8 mouse cellular contexts compared by ENCODE assay signal in genomic region chr17:24538950-24539349, GRCm38 (mm10). TPM values are rescaled to one million over a fixed set of nuclear protein-coding genes. Genes with fewer than 3 reads are reported as not detected.
A peak's percentile ranks its signal among the peaks of the same experiment; 100 is the strongest.
DNase-seq lines count a peak whose midpoint lies in the region; ATAC-seq lines count a peak whose summit lies in the region.

No protein-coding gene starts in this region.

- H3K4me3 ChIP-seq in limb, embryonic 10.5 days: no peak overlapping the region

- H3K27me3 ChIP-seq in limb, embryonic 10.5 days (ENCODE audit: low read depth, poor library complexity, severe bottlenecking): no peaks in the 10 kb centered on the region

- no peaks in the 10 kb centered on the region for H3K36me3 ChIP-seq in limb, embryonic 10.5 days

- no peak overlapping the region for H3K27ac ChIP-seq in limb, embryonic 10.5 days

- ATAC-seq in monocyte, adult 5-6 weeks (replicated peaks; ENCODE audit: insufficient number of reproducible peaks, low FRiP score, low TSS enrichment, poor library complexity, severe bottlenecking): no peak

- WGBS in limb, embryonic 10.5 days: 72% methylated on average over 8 of the region's 8 CpGs

- H3K4me1 ChIP-seq in limb, embryonic 10.5 days: peaks cover 13% of the 10 kb centered on the region

- DNase-seq in heart, postnatal 14 days: peak; percentile 52 to 63
- no peak for DNase-seq in heart, postnatal 25 days (ENCODE audit: low spot score)
- DNase-seq in testis, postnatal 10 days (ENCODE audit: low spot score): peak; percentile 69
- DNase-seq in testis, postnatal 14 days (ENCODE audit: low spot score): no peak
- peak; percentile 79 to 81 for DNase-seq in cerebellum, postnatal 10 days
- DNase-seq in limb, embryonic 10.5 days (ENCODE audit: low spot score): peak; percentile 52
- DNase-seq in spleen, postnatal 4 days (ENCODE audit: low spot score in 2 of 2): peak; percentile 47 to 75

- no peaks in the 10 kb centered on the region for H3K9me3 ChIP-seq in limb, embryonic 10.5 days (replicated peaks)

- intact Hi-C loops in heart, postnatal 14 days (cut with DNase I): loop anchor here (2.0 kb wide), 1 partner anchor 116 kb away; no protein-coding TSS in a partner anchor
- intact Hi-C loops in heart, postnatal 25 days (cut with DNase I): loop anchor here (2.0 kb wide), 1 partner anchor 44 kb away; no protein-coding TSS in a partner anchor

RNA-seq across cellular contexts. Expression of gene Rab26, which starts 4.9 kb away (rescaled TPM):
- total RNA-seq in heart, postnatal 14 days (2021): under 1 TPM; 0.19 to 0.34 TPM
- total RNA-seq in heart, postnatal 25 days (2021): not detected
- polyA plus RNA-seq in limb, embryonic 10.5 days (2016; fragmentation: Nextera tagmentation; extraction: Ambion mirVana): 2.4 and 3.8 TPM in 2 replicates
- 0.39 TPM in 1 of 3 replicates, not detected in the others for total RNA-seq in monocyte, adult 5-6 weeks (2017)

RNA-seq across cellular contexts. Expression of gene Pkd1, which starts 10.7 kb away (rescaled TPM):
- total RNA-seq in heart, postnatal 14 days (2021): 10 to 100 TPM; 58.0 to 63.2 TPM
- 10 to 100 TPM; 41.2 to 50.6 TPM for total RNA-seq in heart, postnatal 25 days (2021)
- polyA plus RNA-seq in limb, embryonic 10.5 days (2016; fragmentation: Nextera tagmentation; extraction: Ambion mirVana): 18.9 and 24.7 TPM in 2 replicates
- 9.1 to 15.7 TPM (median 11.9 TPM) in 3 replicates for total RNA-seq in monocyte, adult 5-6 weeks (2017)

RNA-seq across cellular contexts. Expression of gene Traf7, which starts 11.2 kb away (rescaled TPM):
- total RNA-seq in heart, postnatal 14 days (2021): 10 to 100 TPM; 57.2 to 65.5 TPM
- total RNA-seq in heart, postnatal 25 days (2021): 10 to 100 TPM; 43.6 to 54.1 TPM
- polyA plus RNA-seq in limb, embryonic 10.5 days (2016; fragmentation: Nextera tagmentation; extraction: Ambion mirVana): 125 and 136 TPM in 2 replicates
- total RNA-seq in monocyte, adult 5-6 weeks (2017): 83.2 to 132 TPM (median 118 TPM) in 3 replicates

RNA-seq across cellular contexts. Expression of gene Caskin1, which starts 50.5 kb away (rescaled TPM):
- under 1 TPM; 0.10 to 0.43 TPM for total RNA-seq in heart, postnatal 14 days (2021)
- under 1 TPM; 0.14 to 0.39 TPM for total RNA-seq in heart, postnatal 25 days (2021)
- polyA plus RNA-seq in limb, embryonic 10.5 days (2016; fragmentation: Nextera tagmentation; extraction: Ambion mirVana): 1.4 and 3.6 TPM in 2 replicates
- total RNA-seq in monocyte, adult 5-6 weeks (2017): not detected in 3 replicates

Comparison
In these comparisons a context has a peak if more than half of its experiments do, and no peak if none do; other contexts are left out.
1. DNase-seq: peak in heart, postnatal 14 days (2 of 2), testis, postnatal 10 days (single experiment), cerebellum, postnatal 10 days (2 of 2), limb, embryonic 10.5 days (single experiment) and spleen, postnatal 4 days (2 of 2); none in heart, postnatal 25 days (single experiment) and testis, postnatal 14 days (single experiment).